Mouse (Mus musculus) spleen, adult 18-20 months (tissue): ENCODE measurements around the gene Prdx2.
A peak's percentile ranks its signal among the peaks of the same experiment; 100 is the strongest.

ENCODE experiments used
- DNase-seq, 2 experiments: peaks; one replicate each; pipeline ENCODE4 v3.0.0; 2022; ENCODE audit warnings: mixed read lengths in 2 of 2

Gene Prdx2

DNA sequence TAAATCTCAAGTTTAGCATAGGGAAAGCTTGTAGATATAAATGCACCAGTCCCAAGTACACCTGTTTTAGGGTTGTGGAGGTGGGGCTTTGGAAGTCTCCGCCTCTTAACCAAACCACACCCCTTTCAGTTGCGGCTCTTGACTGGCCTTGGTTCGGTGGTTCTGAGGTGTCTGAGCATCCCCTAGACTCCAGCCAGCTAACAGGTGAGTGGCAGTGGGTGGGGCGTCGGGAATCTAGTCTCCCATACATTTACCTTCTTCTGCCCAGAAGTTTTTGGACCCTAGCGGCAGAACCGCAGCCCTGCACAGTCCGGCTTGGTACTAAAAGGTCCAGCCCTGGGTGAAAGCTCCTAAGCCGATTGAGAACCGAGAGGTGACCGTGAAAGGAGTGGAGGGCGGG, 19.6 kb upstream of the Prdx2 start:
- no peak for DNase-seq

DNA sequence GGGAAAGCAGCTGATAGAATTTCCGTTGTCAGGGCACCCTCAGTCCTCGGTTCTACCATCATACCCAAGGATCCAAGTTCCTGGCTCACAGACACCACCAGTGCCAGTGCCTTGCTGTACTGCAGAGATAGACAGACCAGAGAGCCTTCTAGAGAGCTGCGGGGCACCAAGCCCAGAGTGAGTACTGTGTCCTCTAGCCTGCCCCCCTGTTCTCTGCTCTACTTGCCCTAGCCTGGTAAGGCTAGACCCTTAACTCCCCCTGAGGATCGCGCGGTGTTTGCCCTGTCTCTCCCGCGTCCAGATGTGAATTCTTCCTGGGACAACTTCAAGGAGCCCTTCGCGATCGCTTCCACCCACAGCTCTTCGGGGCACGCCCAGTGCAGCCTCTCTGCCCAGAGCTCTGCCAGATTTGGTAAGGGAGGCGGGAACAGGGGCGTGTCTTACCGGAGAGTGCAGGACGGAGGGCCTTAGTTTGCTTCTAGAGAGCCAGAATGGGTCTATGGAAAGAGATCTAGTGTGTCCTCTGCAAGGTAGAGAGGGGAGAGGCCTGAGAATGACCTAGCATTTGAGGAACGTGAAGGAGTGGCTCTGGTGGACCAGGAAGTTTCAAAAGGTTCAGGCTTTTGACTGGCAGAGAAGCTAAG, 16.7 kb upstream of the Prdx2 start:
- no peak for DNase-seq

DNA sequence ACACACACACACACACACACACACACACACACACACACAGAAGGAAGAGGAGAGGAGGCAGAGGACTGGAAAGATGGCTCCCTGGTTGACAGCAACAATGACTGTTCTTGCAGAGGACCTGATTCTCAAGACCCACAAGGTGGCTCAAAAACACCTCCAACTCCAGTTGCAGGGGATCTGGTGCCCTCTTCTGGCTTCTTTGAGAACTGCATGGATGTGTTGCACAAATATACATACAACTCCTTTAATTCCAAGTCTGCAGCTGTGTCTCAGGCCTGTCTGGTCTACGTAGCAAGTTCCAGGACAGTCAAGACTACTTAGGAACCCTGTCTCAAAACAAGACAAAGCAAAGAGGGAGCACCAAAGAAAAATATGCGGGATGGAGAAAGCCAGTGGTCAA, 12.6 kb upstream of the Prdx2 start:
- DNase-seq: peak in 1 of 2 experiments; percentile 65

DNA sequence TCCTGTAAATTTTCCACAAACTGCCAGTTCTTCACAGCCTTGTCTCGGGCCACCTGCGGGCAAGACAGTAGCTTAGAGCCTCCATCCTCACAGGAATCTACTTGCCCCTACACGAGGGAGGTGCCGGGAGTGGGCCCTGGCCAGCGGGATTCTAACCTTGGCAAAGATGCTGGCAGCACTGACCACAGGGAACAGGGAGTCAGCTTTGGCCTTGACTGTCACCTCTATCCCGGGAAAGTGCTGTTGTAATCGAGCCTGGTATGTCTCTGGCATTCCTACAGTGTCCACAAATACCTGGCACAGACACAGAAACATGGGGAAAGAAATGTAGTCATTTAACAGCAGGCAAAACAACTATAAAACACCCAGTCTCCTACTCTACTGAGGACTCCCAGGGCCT, 9.6 kb upstream of the Prdx2 start:
- no peak for DNase-seq

DNA sequence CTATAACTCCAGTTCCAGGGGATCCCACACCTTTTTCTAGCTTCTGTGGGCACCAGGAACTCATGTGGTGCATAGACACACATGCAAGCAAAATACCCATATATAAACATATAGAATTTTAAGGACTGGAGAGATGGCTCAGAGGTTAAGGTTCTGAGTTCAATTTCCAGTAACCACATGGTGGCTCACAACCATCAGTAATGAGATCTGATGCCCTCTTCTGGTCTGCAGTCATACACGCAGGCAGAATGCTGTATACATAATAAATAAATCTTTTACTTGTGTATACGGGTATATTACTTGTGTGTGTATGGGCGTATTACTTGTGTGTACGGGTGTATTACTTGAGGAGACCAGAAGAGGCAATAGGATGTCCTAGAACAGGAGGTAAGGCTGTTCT, 5.4 kb upstream of the Prdx2 start:
- no peak for DNase-seq

DNA sequence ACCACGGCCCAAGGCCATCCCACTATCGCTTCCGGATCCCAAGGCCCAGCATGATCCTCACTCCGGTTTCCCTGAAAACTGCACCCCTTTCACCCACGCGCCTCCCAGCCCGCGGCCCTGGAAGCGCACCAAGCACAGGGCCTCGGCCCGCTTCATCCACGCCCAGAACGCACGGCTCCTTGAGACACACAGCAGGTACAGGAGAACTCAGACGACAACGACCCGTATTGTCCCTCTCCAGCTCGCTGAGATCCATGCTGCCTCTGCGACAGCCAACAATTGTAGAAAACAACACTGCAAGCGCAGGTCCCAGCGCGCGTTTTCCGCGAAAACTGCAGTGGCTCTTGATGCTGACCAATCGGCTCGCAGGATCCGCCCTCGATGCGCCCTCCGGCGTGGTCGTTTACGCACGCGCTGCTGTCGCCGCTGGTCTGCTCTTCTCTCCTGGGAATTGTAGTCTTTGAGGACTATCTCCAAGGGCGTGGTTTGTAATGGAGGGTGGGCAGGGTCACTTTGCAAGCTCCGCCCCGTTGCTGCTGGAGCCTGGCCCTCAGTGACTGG, 3.6 kb upstream of the Prdx2 start:
- peak; percentile 86 to 89 for DNase-seq

DNA sequence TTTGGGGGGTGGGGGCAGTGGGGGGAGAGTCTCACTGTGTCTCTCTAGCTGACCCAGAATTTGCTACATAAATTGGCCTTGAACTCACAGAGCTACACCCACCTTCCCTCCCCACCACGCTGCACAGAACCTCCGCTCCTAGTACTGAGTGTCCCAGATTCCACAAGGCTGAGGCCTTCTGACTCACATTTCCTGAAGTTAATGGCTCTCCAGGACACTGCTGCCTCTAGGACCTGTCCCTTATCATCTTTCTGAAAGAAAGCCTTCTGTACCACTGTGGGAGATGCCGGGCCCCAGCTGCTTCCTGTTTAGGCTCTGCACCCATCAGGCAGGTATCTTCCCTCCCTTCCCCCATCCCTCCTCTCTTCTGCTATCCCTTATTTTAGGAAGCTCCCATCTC, 2.8 kb upstream of the Prdx2 start:
- DNase-seq: no peak

DNA sequence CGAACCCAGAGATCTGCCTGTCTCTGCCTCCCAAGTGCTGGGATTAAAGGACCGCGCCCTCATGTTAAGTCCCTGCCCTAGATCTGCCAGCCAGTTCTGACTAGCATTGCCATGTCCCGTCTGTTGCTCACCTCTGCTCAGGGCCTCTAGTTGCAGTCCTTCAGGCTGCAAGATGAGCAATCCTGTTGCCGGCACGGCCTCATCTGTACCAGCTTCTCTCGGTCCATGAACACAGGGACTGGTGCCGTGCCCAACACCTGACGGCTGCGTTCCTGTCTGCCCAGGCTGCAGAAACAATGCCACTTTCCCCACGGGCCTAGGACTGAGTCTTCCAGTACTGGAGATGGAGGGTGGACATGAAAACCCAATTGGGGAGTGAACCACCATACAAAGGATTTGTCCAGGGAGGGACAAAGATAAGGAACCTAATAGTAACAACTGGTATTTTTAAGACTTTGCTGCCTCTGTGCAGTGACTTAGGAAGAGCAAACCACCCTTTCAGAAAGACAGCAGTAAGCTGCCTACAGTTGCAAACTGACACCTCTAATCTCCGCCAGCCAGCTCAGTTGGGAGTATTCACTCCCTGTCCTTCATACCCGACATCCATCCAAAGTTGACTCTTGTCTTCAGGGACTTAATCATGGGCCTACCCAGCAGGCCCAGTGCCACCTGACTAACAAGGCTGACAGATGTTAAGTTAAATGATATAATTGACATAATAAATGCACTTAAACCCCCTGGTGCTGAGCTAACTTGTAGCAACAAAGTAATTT, 1.7 kb upstream of the Prdx2 start:
- no peak for DNase-seq

DNA sequence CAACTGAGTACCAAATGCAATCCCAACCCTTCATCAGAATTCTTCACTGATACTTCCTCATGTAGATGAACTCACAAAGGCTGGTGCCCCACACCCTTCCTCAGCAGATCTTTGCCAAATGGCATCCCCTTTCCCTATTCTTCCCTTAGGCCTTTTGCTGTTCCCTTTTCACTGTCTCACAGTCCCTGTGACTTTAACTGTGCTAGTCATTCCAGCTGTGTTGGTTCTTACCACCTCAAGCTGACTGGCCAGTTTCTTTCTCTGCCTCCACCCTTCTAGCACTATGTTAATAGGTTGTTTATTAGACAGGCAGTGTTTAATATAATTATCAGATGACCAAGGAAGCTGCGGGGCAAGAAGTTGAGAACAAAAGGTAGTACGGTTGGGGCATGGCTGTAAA, 737 bp upstream of the Prdx2 start:
- no peak for DNase-seq

DNA sequence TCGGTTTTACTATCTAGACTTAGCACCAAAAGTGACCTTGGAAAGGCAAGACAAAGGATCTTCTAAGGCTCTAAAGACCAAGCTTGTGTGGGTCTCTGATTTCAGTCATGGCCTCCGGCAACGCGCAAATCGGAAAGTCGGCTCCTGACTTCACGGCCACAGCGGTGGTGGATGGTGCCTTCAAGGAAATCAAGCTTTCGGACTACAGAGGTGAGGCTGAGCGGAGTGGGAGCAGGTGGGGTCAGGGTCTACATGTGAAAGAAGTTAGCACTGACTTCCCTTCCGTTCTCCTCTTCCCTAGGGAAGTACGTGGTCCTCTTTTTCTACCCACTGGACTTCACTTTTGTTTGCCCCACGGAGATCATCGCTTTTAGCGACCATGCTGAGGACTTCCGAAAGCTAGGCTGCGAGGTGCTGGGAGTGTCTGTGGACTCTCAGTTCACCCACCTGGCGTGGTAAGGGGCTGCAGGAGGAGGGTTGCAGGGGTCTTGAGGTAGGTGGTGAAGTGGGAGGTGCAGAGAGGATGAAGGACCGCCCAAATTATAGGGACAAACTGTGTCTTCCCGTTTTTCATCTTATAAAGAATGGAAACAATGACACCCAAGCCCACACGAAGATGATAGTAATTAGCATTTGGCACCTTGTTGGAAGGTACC, 876 bp downstream of the Prdx2 start:
- no peak for DNase-seq

DNA sequence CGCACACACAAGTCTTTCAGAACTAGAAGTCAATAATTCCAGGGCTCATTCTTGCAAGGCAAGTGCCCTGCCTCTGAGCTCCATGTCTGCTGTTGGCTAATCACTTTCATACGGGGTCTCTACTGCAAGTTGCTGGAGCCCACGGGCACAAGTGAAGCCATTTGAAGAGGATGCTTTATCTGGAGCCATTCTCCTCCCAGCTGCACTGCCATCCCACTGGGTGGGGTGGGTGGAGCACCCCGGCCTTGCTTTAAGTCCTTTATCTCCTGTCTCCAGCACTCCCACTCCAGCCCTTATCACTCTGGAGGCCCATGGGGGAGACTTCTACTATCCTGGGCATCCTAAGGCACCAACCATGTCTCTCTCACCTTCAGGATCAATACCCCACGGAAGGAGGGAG, 1.5 kb downstream of the Prdx2 start:
- DNase-seq: no peak

DNA sequence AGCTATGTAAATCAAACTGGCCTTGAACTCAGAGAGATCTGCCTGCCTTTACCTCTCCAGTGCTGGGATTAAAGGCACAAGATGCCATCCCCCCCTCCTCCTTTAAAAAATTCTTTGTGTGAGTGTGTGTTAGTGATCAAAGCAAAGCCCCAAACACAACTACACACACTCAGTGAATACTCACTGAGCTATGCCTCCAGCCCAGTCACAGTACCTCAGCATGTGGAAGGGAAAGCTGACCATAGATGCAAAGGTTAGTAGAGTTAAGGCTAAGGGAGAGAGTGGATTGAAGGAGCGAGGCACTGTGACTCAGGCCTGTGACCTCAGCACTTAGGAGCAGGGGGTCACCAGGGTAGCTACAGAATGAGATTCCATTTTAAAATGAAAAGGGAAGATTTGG, 3.7 kb downstream of the Prdx2 start:
- no peak for DNase-seq

DNA sequence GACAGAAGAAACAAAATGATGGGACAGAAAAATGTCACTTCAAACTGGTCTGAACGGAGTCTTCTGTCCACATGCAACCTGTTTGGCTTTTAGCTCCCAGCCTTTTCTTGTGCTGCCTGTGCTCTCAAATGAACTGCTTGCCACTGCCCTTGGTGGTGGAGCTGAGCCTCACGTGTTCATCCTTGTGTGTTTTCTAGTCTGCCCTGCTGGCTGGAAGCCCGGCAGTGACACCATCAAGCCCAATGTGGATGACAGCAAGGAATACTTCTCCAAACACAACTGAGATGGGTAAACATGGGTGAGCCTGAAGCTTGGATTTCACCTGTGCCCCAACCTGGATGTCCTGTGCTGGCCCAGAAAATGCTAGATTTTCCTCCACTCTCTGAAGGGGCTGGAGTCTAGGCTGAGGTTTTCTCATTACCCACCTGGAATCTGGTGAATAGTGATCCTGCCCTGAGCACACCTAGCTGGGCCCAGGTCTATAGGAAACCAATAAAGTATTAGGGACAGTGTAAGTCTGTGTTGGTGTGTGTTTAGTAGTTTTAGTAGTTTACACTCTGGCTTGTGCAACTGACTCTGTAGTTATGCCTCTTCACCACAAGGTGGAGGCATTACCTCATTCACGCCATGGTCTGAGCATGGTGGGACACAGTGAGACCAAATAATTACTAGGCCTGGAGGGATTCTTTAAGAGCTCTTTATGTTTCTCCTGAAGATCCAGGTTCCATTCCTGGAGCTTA, 4.6 kb downstream of the Prdx2 start:
- no peak for DNase-seq

DNA sequence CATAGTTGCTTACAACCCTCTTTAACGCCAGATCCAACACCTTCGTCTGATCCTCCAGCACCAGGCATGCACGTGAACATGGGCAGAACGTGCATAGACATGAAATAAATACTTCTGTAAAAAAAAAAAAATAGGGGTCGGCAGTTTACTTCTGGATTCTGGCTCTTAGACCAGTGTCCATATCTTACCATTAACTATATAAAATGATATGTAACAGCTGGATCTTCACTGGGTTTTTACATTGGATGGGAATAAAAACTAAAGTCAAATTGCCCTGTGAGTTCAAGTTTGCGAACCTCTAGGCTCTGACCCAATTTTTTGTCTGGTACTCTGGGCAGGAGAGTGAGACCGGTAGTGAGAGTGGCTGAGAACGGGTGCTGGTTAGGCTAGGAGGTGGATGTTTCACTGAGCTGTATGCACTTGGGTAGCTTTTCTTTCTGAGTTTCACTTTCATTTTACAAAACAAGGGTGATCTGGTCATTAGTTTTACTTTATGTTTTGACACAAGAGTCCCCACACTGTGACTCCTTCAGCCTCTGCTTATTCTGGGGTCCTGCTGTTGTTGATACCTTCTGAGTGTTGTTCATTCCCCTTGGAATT, 5.3 kb downstream of the Prdx2 start:
- DNase-seq: no peak

DNA sequence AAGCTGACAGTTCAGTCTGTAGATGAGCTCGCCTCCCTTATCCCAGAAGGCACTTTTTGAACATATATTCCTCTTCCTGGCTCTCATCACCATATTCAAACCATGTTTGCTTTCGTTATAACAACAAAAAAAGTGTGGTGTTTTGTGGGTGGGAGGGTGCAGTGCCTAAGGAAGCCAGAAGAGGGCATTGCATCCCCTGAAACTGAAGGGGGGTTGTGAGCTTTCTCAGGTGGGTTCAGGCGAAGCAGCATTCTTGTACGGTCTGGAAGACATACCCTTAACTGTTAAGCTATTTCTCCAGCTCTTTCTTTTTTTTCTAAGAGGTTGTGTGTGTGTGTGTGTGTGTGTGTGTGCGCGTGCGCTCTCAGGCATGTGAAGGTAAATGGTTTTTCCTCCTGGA, 6.0 kb downstream of the Prdx2 start:
- DNase-seq: peak; percentile 64 to 75

DNA sequence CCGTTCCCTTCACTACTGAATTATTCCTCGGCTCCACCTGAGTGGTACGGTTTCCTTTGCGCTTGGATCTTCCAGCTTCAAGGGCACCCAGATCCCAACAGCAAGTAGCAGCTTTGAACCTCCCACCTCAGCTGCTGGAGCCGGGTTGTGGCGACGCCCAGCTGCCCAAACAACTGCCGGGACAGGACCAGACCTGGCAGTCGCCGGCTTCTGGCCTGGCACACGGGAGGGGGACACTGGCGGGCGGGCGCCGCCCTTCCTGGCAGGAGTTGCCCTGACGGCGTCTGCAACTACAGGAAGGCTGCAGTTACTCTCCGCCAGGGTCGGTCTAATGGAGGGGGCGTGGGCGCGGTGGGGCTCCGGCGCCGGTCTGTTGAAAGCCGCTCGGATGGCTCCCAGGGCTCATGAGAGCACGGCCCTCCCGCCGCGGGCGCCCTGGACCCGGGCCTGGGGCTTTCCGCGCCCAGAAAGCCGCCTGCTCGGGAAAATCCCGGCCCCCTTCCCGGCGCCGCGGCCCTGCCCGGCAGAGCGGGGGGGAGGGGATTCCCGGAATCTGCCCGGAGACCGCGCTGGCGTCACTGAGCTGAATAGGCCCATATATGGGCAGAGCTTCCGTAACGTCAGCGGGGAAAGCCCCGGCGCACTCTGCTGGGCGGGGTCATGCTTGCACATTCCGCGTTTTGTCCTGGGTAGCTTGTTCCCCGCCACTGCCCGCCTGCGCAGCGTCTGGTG, 6.8 kb downstream of the Prdx2 start:
- peak; percentile 92 to 95 for DNase-seq

DNA sequence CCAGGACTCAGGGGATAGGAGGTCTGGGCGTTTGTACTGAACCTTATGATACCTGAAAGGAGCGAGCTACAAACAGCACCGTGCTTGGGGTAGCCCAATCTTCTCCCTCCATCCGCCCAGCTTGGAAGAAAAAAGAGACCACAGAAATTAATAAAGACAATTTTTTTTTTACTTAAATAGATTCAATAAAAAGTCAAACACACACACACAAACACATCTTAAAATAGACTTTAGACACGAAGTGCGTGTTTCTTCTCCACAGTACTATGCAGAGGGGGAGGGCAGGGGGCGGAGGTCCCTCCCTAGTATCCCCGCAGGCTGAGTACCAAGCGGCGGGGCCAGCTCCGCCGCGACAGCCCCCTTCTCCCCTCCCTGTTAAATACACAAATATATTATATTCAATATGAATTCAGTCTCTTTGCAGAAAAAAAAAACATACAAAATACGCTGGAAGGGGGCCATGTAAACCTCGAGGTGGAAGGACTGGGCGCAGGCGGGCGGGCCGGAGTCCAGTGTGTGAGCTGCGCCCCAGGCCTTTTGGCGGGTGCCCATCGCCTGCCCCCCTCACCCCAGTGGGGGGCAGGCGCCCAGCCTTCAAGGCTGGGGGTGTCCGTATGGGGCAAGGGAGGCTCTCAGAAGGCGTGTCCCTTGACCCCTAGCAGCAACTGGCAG, 7.5 kb downstream of the Prdx2 start:
- no peak for DNase-seq

DNA sequence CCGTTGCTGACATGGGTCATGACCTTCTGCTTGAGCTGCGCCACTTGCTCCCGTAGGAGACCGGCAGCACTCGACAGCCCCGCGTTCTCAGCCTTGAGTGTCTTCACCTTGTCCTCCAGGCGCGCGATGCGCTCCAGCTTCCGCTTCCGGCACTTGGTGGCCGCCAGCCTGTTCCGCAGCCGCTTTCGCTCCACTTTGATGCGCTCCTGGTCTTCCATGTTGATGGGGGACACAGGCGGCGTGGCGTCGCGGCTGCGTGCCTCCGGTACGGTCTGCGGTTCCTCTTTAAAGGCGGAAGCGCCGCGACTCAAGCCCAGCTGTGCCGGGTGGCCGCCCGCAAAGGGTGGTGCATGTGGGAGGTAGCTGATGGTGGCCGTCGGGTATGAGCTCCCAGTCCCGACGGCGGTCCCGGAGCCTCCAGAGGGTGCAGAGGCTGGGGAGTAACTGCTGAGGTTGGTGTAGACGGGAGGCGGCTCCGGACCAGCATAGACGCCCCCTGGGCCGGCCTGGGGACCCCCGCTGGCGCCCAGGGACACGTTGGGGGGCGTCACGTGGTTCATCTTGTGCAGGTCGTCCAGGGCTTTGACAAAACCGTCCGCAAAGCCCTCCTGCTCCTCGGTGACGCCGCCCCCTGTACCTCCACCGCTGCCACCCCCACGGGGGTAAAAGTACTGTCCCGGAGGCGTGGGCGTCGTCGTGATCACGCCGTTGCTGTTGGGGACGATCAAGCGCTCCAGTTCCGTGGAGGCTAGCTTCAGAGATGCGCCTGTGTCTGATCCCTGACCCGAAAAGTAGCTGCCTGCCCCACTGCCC, 8.3 kb downstream of the Prdx2 start:
- peak; percentile 72 to 75 for DNase-seq

DNA sequence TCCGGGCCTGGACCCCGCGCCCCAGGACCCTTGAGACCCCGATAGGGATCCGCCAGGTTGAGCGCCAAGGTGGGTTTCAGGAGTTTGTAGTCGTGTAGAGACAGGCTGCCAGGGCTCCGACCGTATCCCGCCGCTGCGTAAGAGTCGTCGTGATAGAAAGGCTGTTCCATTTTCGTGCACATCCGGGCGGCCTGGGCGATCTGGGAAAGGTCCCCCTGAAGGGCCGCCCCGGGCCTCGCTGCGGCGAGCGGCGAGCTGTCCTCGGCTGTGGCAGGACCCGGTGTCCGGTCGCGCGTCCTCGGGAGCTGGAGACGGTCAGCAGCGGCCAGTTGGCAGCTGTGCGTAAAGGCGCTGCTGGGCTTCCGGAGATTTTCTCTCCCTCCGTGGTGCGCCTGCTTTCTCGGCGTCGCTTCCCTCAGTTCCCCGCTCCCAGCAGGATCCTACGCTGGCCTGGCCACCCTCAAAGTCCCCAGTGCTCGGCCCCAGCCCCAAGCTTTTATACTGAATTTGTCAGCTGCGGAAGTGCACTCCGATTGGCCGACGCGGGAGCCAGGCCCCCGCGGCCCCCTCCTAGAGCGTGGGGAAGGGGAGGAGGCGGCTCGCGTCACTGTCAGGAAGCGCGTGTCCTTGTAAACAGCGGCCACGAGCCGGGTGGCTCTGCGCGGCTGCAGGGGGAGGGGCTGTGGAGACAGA, 9.0 kb downstream of the Prdx2 start, which contains the start of gene Junb:
TSS of gene Junb (minus strand) at position 471 of the 693 bp plus-strand sequence.
- peak; percentile 89 to 96 for DNase-seq
